Mouse (Mus musculus) thymus, adult 18-20 months (tissue): ENCODE results near the gene Mrpl57.

Experiments
- DNase-seq, 2 experiments: peaks; one replicate each; pipeline ENCODE4 v3.0.0; 2022; ENCODE audit warnings: mixed read lengths in 2 of 2

The Mrpl57 gene

DNA sequence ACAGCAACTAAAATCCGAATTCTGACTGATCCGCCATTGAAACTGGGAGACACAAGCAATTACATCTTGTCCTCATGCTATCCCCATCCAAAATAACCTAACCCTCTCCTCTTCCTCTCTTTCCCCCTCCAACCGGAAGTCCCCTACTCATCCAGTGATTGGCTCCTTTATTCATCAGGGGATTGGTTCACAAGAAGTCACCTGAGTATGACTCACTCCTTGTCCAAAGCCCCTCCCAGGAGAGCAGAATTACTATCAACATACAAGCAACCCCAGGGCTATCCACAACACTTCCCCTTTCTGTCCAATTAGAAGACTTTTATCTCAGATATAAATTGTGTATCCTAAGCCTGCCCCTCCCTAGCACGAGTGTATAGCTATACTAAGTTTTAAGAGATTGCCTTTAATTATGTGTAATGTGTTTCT, 36.0 kb downstream of the Mrpl57 start:
- no peak for DNase-seq

- DNase-seq = no peak
Measured at GRCm38 (mm10) chr14:57863129-57863528, 37.1 kb downstream of the Mrpl57 start.

DNA sequence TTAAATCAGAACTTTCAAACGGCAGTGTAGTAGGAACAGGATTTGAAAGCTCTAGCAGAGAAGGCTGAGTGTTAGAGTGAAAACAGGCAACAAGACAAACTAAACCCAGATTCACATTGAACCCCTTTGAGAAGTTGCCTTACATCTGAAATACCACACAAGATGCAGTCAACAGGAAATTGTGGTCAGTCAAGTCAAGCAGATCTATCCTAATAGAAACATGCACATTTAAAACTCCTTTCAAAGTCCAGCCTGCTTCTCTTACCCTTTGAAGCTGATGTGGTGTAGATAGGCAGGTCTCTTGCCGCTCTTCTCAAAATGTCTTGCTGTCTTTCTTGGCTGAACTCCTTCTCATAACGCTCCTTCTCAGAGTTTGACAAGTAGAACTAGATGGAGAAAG, 39.2 kb downstream of the Mrpl57 start:
- DNase-seq = no peak

- no peak for DNase-seq
Measured at GRCm38 (mm10) chr14:57866676-57867276, 40.7 kb downstream of the Mrpl57 start.

DNA sequence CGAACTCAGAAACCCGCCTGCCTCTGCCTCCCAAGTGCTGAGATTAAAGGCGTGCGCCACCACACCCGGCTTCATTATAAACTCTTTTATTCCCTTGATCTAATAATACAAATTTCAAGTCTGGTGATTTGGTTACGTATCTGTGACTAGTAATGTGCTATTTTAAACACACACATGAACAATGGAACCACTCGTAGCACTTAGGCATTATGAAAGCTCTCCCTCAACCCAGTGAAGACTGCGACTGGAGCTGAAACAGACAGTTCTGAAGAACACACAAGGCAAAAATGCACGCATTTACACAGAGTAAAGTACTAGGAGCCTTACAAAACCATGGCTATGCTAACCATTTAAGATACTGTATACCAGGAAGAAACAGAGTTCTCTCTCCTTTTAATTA, 51.9 kb downstream of the Mrpl57 start:
- DNase-seq = no peak
